Mouse (Mus musculus) limb, embryonic 15.5 days (tissue): ENCODE results near the gene Gpr160. TPM values are rescaled to one million over a fixed set of nuclear protein-coding genes. Genes with fewer than 3 reads are reported as not detected.

Experiments used
- ATAC-seq: fragments of 200-750 bp; cut with Nextera tagmentation; 2 replicates; pipeline ENCODE4 v1.8.0; 2017; ENCODE audit warnings: low read depth, moderate TSS enrichment; ENCODE audit not compliant: insufficient number of reproducible peaks, low FRiP score, low TSS enrichment
- H3K27ac ChIP-seq: fragments of 300-500 bp; sonication (generic); 2 replicates; pipeline ENCODE4 v1.5.1; 2015; ENCODE audit warnings: moderate library complexity, mild to moderate bottlenecking, inconsistent platforms
- H3K27me3 ChIP-seq: fragments of 300-500 bp; sonication (generic); 2 replicates; pipeline ENCODE4 v1.6.1; 2015; ENCODE audit warnings: inconsistent platforms
- H3K36me3 ChIP-seq: fragments of 300-500 bp; sonication (generic); 2 replicates; pipeline ENCODE4 v1.6.1; 2015; ENCODE audit warnings: inconsistent platforms
- H3K4me1 ChIP-seq: fragments of 300-500 bp; sonication (generic); 2 replicates; pipeline ENCODE4 v1.6.1; 2015; ENCODE audit warnings: inconsistent platforms
- H3K4me2 ChIP-seq: fragments of 300-500 bp; sonication (generic); 2 replicates; pipeline ENCODE4 v1.6.1; 2015; ENCODE audit warnings: mild to moderate bottlenecking, inconsistent platforms
- H3K4me3 ChIP-seq: fragments of 300-500 bp; sonication (generic); 2 replicates; pipeline ENCODE4 v1.5.1; 2015; ENCODE audit warnings: mild to moderate bottlenecking, inconsistent platforms
- H3K9ac ChIP-seq: fragments of 300-500 bp; sonication (generic); 2 replicates; pipeline ENCODE4 v1.6.1; 2015; ENCODE audit warnings: inconsistent platforms
- H3K9me3 ChIP-seq: fragments of 300-500 bp; sonication (generic); 2 replicates; pipeline ENCODE4 v1.6.1; 2016; ENCODE audit warnings: inconsistent platforms
- WGBS: fragments of 180-500 bp; shearing (Covaris S2); methylation state at CpG from one replicate; pipeline ENCODE4 v1.1.7; 2015; 5-methylcytosine and 5-hydroxymethylcytosine counted together
- polyA plus RNA-seq: library from polyadenylated mRNA; unstranded; fragments of >200 nt; fragmentation: Nextera tagmentation; extraction: Ambion mirVana; gene quantifications from 2 replicates; pipeline ENCODE4 v1.2.1, GENCODE M21; 2015

Gpr160 gene
- polyA plus RNA-seq, 1 experiment from 2014 or later, result 18.6 TPM

- Histone ChIP-seq H3K36me3 (peaks cover 34% of the 10 kb centered on the region), H3K27me3 (no peaks in the 10 kb centered on the region), H3K9ac (no peak overlapping the region), H3K4me3 (no peak overlapping the region), H3K27ac (no peak overlapping the region), H3K9me3 (no peaks in the 10 kb centered on the region), H3K4me1 (no peaks in the 10 kb centered on the region), H3K4me2 (no peak overlapping the region)
- WGBS, result 95% methylated on average over 3 of the region's 3 CpGs
- ATAC-seq, result no peak
These were observed 71.9 kb downstream of the Gpr160 start for GRCm38 (mm10) chr3:30927664-30928063.

GRCm38 (mm10) chr3:30929828-30930227 is 74.1 kb downstream of the Gpr160 start:
- Histone ChIP-seq H3K9me3 (no peaks in the 10 kb centered on the region), H3K4me2 (no peak overlapping the region), H3K27ac (no peak overlapping the region), H3K4me1 (no peaks in the 10 kb centered on the region), H3K36me3 (peaks cover 33% of the 10 kb centered on the region), H3K27me3 (no peaks in the 10 kb centered on the region), H3K9ac (no peak overlapping the region), H3K4me3 (no peak overlapping the region)
- ATAC-seq, result no peak
- 52% methylated on average over 3 of the region's 3 CpGs for whole genome bisulfite sequencing

DNA sequence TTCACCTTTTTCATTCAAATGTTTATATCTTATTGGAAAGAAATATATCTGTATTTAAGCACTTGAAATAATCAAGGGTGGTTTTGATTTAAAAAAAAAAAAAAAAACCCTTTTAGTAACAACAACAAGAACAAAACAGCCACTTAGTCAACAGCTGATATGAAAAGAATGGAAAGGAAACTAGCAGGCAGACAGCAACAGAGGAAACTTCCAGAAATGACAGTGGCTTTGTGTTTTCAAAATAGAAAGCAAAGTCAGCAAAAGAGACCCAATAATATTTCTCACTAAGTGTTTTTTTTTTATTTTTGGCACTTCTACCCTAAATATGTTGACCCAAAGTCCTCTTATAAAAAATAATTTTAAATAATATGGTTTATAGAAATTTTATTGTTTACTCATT is 78.6 kb downstream of the Gpr160 start:
- Histone ChIP-seq H3K4me1 (no peaks in the 10 kb centered on the region), H3K4me3 (no peak overlapping the region), H3K4me2 (no peak overlapping the region), H3K9ac (no peak overlapping the region), H3K9me3 (no peaks in the 10 kb centered on the region), H3K36me3 (peaks cover 36% of the 10 kb centered on the region), H3K27me3 (no peaks in the 10 kb centered on the region), H3K27ac (no peak overlapping the region)
- ATAC-seq, result no peak

Other genes with a start within 250 kb of the Gpr160 start
- not detected in 2 replicates for gene Lrriq4, start 211.4 kb upstream of the Gpr160 start, polyA plus RNA-seq
- 0.42 and 0.89 TPM in 2 replicates for gene Lrrc34, start 208.1 kb upstream of the Gpr160 start, polyA plus RNA-seq
- gene Lrrc31, start 156.1 kb upstream of the Gpr160 start, polyA plus RNA-seq, result 0.10 and 0.30 TPM in 2 replicates
- 0.05 TPM in 1 of 2 replicates, not detected in the other for gene Samd7, start 109.7 kb upstream of the Gpr160 start, polyA plus RNA-seq
- 86.5 and 102 TPM in 2 replicates for gene Sec62, start 63.1 kb upstream of the Gpr160 start, polyA plus RNA-seq
- gene Phc3, start 113.5 kb downstream of the Gpr160 start, polyA plus RNA-seq, result 6.5 and 6.7 TPM in 2 replicates
- 29.7 and 38.6 TPM in 2 replicates for gene Prkci, start 139.8 kb downstream of the Gpr160 start, polyA plus RNA-seq
- gene Skil, start 239.1 kb downstream of the Gpr160 start, polyA plus RNA-seq, result 18.0 and 22.0 TPM in 2 replicates